Mouse (Mus musculus): Measurements from ENCODE around the gene Mmp10.

DNA sequence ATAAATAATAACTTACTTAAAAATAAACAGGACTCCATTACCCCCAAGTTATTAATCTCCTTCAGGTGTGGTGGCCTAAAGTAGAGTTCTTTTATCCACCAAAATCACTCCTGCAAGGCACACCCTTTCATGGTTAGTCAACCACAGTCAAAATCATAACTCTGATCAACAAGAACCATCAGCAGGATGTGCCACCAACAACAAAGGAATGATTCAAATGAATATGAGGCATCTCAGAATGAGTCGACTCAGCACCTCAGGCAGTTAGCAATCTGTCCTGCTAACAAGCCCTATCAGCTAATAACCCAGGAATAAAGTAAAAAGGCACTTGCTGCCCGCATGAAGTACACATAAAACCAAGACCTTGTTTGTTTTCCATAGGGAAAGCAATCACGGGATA is 1.0 kb upstream of the Mmp10 start:
- TF ChIP-seq POLR2A (IDR thresholded peaks at IDR 0.05; ENCODE audit: borderline replicate concordance, extremely low read depth, insufficient read depth, insufficient read length, poor library complexity, severe bottlenecking) (no peak), CTCF (IDR thresholded peaks at IDR 0.05; ENCODE audit: borderline replicate concordance, extremely low read depth, insufficient read depth, insufficient read length) (no peak)
